Mouse (Mus musculus): ENCODE measurements around the gene Rara.

DNA sequence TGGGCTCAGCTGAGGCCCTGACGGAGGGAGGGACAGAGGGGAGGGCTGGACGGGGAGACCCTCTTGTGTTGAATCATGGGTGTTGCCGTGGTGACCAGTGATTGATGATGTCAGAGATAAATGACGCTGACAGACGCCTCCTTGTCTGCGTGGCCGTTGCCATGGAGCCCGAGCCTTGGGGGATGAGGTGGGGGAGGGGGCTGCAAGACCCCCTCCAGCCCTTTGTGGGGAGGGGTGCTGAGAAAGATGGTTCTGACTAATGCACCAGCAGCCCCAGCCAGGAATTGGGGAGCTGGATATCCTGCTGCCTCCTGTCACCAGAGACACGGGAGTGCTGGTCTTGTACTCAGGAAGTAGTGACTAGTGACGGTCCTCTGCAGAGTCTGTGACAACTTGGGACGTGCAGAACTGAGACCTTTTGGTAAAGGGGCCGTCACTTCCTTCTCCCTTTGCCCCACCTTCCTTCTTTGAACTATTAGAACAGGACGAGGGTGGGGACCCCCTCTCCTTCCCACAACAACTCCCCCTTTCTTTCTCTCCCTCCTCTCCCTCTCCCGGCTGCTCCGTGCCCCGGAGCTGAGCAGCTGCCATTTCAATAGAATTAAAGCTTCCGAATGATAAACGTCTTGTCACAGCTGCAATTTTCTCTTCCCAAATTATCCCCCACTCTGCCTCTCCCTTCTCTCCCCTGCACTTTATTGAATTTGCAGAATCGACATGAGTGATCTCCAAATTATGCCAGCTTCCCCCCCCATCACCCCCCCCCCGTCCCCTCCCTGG is 41.3 kb downstream of the Rara start:
- no peak for TF ChIP-seq EP300 (IDR thresholded peaks at IDR 0.05; ENCODE audit: insufficient read depth, low read depth, low read length)
- no peak for TF ChIP-seq POLR2A (IDR thresholded peaks at IDR 0.05; ENCODE audit: insufficient read depth, low read depth, low read length)

Data from heart, adult 2 months (tissue).